Mouse (Mus musculus): ENCODE measurements around the gene Actr1a.

Gene Actr1a

DNA sequence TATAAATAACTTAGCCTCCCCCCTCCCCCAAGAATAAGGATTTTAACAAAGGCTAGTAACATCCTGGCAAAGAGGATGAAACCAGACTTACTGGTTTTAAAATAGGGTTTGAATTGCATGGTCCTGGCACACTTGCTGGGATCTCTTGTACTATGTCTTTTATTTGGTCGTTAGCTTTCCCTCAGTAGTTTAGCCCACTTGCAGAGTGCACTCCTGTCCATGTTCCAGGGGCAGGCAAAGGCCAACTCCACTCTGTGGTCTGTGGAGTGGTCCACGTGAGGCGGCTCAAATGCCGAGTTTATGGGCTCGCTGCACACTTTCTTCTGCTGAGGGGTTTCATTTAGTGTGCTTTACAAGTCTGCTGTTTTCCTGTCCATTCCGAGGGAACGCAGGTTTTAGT is 4.3 kb upstream of the Actr1a start:
- DNase-seq (ENCODE audit: low spot score) = no peak

DNA sequence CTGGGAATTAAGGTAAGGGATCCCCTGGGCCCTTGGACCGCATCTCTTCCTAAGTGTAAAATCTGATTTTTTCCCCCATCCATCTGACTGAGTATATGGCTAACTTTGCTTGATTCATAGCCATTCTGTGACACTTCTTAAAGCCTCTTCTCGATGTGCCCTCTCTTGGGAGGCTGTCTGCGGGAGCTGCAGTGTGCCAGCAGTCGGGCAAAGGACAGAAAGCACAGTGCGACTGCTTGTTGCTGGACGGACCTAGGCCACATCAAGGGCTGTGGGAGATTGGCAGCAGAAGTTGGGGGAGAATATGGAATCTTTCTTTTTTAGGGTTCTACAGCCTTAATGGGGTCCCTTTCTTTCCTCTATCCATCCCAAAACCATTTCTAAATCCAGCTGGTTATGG is 3.8 kb upstream of the Actr1a start:
- DNase-seq (ENCODE audit: low spot score) = no peak

- DNase-seq (ENCODE audit: low spot score) = no peak
These were observed 2.9 kb upstream of the Actr1a start for GRCm38 (mm10) chr19:46398401-46398800.

DNA sequence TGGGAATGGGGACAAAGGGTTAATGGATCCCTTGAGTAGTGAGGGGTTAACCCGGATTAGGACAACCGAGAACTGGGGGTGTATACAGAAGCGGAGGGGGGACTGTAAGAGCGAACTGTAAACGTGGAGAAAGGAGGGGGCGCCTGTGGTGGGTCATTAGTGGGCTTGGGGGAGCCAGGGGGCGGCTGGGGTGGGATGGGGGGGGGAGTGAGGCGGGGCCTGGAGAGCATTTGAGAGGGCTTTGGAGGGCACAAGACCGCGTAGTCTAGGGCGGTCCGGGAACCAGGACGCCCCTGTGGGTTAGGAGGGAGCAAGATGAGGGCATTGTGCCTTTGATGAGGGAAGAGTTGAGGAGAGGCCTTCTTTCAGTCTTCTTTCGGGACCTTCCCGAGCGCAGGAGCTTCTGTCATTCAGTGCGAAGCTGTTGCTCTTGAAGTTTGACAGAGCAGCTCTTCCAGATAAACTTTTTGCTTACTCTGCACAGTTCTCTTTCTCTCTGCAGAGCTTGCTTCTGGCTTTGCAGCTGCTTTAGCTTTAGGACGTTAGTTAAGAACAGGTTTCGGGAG is 2.0 kb upstream of the Actr1a start:
- peak; percentile 19 for DNase-seq (ENCODE audit: low spot score)

DNA sequence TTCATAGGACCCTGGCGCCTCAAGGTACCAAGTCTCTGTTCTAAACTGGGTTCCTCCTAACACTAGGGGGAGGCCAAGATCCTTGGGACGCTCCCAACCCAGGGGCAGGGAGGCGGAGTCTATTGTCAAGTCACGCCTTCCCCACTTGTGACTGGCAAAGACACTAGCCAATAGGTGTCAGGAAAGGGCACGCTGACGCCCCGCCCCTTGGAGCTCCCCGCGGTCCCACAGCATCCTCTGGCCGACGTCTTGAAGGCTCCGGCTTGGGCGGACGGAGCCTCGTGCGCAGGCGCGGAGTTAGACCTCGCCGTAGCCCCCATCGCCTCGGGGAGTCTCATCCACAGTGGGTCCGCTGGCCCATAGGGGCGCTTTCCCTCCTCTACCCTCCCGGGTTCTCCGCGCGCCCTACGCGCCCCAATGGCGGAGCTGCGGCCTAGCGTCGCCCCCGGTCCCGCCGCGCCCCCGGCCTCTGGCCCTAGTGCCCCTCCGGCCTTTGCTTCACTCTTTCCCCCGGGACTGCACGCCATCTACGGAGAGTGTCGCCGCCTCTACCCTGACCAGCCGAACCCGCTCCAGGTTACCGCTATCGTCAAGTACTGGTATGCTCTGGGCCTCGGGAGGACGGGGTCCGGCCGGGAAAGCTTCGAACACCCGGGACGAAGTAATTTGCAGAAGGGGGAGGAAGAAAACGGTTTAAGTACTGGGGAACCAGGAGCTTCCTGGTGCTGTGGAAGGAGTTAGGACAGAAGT is 1.3 kb upstream of the Actr1a start, which contains the start of gene Sufu:
Gene Sufu, plus strand, starts transcription at position 211 of the 750 bp plus-strand sequence.
- peak; percentile 100 for DNase-seq (ENCODE audit: low spot score)

- DNase-seq (ENCODE audit: low spot score) = no peak
These were observed 561 bp upstream of the Actr1a start for GRCm38 (mm10) chr19:46396109-46396508.

DNA sequence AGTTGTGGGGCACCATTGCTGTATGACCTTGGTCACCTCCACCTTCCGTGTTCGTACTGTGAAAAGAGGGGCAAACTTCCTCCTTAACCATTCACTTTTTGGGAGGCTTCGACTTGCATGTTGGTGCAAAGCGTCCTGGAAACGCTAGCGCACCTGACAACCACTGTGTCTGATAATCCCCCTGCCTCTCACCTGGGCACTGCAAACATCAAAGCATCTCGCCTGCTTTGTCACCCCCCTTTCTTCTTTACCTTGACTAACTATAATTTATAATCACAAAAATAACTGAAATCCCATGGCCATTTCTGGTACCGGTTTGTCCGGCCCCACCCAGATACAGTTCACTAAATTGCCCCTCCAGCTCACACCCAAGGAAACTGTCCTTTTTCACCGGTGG is 838 bp downstream of the Actr1a start:
- DNase-seq (ENCODE audit: low spot score) = peak; percentile 9

DNA sequence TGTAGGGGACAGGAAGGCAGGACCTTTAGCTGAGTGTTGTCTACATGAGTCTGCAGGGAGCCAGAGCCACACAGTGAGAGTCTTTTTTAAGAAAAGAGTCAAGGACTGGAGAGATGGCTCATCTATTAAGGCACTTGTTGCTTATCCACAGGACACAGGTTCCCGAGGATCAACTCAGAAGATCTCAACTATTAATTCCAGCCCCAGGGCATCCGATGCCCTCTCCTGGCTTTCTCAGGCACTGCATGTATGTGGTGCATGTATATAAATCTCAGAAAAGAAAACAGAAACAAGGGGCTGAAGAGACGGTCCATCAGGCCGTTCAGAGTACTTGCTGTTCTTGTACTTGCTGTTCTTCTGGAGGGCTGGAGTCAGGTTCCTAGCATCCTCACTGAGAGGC is 3.5 kb downstream of the Actr1a start:
- peak; percentile 37 for DNase-seq (ENCODE audit: low spot score)

- no peak for DNase-seq (ENCODE audit: low spot score)
These were observed 5.7 kb downstream of the Actr1a start for GRCm38 (mm10) chr19:46389872-46390271.

DNA sequence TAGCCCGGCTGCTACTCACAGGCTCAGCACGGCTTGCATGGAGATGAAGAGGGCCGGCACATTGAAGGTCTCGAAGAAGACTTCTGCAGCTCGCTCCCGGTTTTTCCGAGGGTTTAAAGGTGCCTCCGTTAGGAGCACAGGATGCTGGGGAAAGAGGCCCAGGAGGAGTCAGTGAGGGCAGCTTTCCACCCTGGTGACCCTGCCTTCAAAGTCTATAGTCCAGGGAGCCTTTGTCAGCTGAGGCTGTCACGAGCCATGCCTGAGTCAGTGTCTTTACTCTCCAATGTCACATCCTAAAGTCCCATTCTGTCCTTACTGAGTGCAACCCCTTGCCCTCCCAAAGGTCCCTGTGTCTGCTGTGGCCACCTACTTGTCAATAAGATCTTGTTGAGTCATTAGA is 13.3 kb downstream of the Actr1a start:
- no peak for DNase-seq (ENCODE audit: low spot score)

DNA sequence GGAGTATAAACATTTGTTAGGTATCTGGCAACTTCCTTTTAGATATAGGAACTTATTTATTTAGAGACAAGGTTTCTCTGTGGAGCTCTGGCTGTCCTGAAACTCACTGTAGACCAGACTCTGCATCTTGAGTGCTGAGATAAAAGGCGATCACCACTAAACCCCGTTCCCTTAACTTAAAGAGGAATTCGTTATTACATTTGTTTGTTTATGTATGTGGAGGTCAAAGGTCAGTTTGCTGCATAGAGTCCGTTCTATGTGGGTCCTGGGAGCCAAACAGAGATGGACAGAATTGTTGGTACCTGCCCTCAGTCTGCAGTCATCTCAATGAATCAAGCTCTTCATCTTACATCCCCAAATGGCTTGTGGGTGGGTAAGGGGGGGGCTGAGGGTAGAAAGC is 19.7 kb downstream of the Actr1a start:
- DNase-seq (ENCODE audit: low spot score) = no peak

DNA sequence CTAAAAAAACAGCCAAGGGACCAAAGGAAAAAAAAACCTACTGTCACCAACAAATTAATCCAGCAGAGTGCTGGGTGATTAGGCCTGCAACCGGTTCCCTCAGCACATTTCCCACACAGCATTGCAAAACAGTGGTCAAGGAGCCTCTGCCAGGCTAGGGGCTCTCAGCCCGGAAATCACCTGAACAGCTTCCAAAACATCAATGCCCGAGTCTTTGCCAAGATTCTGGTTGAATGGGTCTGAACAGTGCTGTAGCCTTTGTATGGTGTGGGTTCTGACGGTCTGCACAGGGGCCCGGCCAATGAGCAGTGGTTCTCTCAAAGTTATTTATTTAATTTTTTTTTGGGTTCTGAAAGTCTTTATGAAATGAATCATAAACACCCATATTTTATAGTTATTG is 20.1 kb downstream of the Actr1a start:
- DNase-seq (ENCODE audit: low spot score) = no peak

- DNase-seq (ENCODE audit: low spot score) = no peak
These were observed 21.0 kb downstream of the Actr1a start for GRCm38 (mm10) chr19:46374477-46375088.

DNA sequence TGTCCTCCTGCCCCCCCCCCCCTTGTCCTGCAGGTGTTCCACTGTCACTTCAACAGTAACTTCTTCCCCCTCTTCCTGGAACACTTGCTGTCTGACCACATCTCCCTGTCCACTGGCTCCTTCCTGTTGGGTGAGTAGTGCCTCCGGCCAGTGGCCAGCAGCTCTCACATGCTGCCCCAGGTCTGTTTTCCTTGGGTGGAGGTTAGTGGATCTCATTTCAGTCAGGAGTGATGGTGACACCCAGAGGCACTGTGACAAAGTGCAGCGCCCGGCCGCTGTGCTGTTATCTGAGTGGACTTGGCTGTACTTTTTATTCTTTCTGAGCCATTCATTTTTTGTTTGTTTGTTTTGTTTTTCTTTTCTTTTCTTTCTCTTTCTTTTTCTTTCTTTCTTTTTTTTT is 26.3 kb downstream of the Actr1a start:
- DNase-seq (ENCODE audit: low spot score) = peak; percentile 17

DNA sequence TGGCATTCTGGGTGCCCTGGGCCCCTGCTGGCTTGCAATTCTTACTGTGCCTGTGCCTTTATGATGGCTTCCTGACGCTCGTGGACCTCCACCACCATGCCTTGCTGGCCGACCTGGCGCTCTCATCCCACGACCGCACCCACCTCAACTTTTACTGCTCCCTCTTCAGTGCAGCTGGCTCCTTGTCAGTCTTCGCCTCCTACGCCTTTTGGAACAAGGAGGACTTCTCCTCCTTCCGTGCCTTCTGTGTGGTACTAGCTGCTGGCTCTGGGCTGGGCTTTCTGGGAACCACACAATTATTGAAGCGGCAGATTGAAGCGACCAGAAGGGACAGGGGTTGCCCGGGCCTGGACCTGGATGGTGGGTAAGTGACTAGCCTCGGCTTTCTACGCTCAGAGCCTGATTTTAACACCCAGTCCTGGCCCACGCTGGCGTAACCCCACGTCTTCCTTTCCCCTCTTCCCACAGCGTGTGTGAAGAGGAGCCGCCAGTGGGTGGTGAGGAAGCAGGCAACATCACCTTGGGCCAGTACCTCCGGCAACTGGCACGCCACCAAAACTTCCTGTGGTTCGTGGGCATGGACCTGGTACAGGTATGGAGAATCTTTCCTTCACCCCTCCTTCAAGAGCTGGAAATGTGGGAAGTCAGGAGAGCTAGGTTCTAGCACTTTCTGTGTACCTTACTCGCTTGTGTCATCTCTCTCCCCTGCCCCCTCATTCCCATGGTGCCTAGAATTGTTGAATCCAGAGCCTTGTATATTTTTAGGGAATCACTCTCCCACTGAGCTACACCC is 27.6 kb downstream of the Actr1a start:
- DNase-seq (ENCODE audit: low spot score) = no peak

DNA sequence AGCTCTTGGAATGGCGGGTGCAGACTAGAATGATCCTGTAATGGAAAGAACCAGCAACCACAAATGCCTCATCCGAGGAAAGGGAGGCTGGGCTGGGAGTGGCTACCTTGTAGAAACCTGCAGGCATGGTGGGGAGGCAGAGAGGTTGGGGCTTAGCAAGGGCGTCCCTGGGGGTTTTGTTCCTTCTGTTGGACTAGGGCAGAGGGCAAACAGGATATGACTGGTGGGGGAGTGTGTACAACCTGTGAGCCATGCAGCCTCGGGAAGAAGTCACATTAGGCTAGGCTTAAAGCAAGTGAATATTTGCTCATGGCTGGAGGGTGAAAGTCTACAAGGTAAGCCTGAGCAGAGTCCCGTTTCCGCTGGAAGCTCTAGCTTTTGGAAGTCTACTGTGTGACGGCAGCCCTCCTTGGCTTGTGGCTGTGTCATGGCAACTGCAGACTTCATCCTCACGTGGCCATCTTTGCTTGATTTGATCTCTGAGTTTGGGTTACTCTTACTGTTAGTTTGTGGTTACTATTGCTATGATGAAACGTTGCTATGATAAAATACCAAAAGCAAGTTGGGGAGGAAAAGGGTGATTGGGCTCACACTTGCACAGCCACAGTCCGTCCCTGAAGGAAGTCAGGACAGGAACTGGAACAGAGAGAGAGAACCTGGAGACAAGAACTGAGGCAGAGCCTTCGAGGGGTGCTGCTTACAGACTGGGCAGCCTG is 32.1 kb downstream of the Actr1a start:
- DNase-seq (ENCODE audit: low spot score) = no peak

DNA sequence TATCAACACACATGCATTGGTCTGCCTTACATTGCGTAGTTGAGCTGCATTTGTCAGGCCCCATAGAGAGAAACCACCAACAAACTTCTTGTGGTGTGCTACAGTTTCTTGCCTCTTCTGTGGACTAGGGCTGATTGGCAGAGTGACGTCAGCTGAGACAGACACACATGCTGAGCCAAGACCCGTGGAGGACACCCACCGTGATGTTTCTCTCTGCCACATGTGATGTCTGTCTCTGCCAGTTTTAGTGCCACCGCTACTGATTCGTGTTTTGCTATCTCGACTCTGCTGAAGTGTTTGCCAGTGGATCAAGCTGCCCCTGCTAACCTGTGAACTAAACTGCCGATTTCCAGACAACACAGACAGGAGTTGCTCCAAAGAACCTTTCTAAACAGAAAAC is 33.4 kb downstream of the Actr1a start:
- DNase-seq (ENCODE audit: low spot score) = no peak

DNA sequence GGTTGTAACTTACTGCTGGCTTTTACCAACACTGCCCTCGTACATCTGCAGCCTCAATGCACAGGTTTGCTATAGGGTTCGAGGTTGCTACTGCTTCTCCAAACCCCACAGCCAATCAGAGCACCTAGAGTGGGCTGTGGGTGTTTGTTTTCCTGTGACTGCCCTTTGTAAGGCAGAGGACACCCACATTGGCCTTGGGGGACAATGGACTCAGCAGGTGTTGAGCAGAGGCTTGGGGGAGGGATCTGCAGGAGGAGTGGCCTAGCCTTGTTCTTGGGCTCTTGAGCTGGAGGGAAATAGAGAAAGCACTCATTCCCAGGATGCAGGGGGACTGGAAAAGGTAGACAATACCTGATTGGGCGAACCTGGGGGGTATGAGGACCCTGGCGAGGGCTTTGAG is 37.2 kb downstream of the Actr1a start:
- DNase-seq (ENCODE audit: low spot score) = no peak

- no peak for DNase-seq (ENCODE audit: low spot score)
These were observed 37.9 kb downstream of the Actr1a start for GRCm38 (mm10) chr19:46357344-46358280.

DNA sequence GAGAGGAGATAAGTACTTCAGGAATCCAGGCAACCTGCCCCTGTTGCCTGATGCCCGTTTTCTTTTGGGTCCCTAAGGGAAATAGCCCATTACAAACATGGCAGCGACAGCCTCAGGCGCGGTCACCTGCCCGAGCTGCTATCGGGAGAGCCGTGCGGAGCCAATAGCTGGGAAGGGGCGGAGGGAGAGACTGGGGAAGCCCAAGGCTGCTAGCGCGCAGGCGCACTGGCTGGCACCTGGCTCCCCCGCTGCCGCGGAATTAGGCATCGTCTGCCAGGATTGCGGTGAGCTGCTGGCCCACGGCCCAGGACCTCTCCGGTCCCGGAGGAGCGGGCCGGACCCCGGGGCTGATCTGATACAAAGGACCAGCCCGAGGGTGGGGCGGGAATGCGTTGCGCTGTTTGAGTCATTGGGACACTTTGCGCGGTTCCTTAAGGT is 38.8 kb downstream of the Actr1a start:
- DNase-seq (ENCODE audit: low spot score) = peak; percentile 79
